Mouse (Mus musculus) ES-E14 (cell line): Measurements from ENCODE around the gene Slc24a2.

Experiments used
- HCFC1 ChIP-seq: IDR thresholded peaks from 2 replicates; pipeline ENCODE4 v1.6.1; 2012; ENCODE audit warnings: low read length, inconsistent platforms, borderline replicate concordance; ENCODE audit not compliant: insufficient read depth
- ZC3H11A ChIP-seq: IDR thresholded peaks from 2 replicates; pipeline ENCODE4 v1.6.1; 2012; ENCODE audit warnings: low read depth, mild to moderate bottlenecking, inconsistent platforms, low read length, borderline replicate concordance
- ZNF384 ChIP-seq: IDR thresholded peaks from 2 replicates; pipeline ENCODE4 v1.6.1; 2012; ENCODE audit warnings: low read depth, low read length, inconsistent platforms

- TF ChIP-seq ZNF384 (no peak), ZC3H11A (no peak), HCFC1 (no peak)
Measured at GRCm38 (mm10) chr4:86943296-86943695, 287.0 kb downstream of the Slc24a2 start.
